Mouse (Mus musculus): Measurements from ENCODE around the gene Foxo3. TPM values are rescaled to one million over a fixed set of nuclear protein-coding genes. Genes with fewer than 3 reads are reported as not detected.

Gene Foxo3
- polyA plus RNA-seq (2016; fragmentation: Nextera tagmentation; extraction: Ambion mirVana): 2.5 and 3.0 TPM in 2 replicates

- peaks cover 39% of the 10 kb centered on the region for H3K4me1 ChIP-seq (replicated peaks)
- no peaks in the 10 kb centered on the region for H3K36me3 ChIP-seq
- peak within 1 kb of the TSS; percentile 85 for H3K4me3 ChIP-seq
- peaks cover 42% of the 10 kb centered on the region for H3K27me3 ChIP-seq (ENCODE audit: insufficient read depth, poor library complexity, severe bottlenecking)
- peak; percentile 87 for DNase-seq (ENCODE audit: low spot score)
- no peaks in the 10 kb centered on the region for H3K9me3 ChIP-seq
- H3K27ac ChIP-seq: peak within 1 kb of the TSS; percentile 91
- WGBS: under 1% methylated on average over 87 of the region's 88 CpGs
These were observed at the start of gene Foxo3 for GRCm38 (mm10) chr10:42276507-42277345. TSS of gene Foxo3 (minus strand) at chr10:42276755.

- no peak overlapping the region for H3K4me3 ChIP-seq
- no peaks in the 10 kb centered on the region for H3K4me1 ChIP-seq (replicated peaks)
- DNase-seq (ENCODE audit: low spot score): no peak
- H3K27ac ChIP-seq: no peak overlapping the region
- H3K27me3 ChIP-seq (ENCODE audit: insufficient read depth, poor library complexity, severe bottlenecking): no peaks in the 10 kb centered on the region
- no peaks in the 10 kb centered on the region for H3K36me3 ChIP-seq
- no peaks in the 10 kb centered on the region for H3K9me3 ChIP-seq
- 83% methylated on average over 10 of the region's 10 CpGs for WGBS
These were observed 48.8 kb upstream of the Foxo3 start for GRCm38 (mm10) chr10:42325305-42325704.

- no peaks in the 10 kb centered on the region for H3K36me3 ChIP-seq
- no peaks in the 10 kb centered on the region for H3K4me1 ChIP-seq (replicated peaks)
- H3K27ac ChIP-seq: no peak overlapping the region
- no peaks in the 10 kb centered on the region for H3K9me3 ChIP-seq
- no peak overlapping the region for H3K4me3 ChIP-seq
- H3K27me3 ChIP-seq (ENCODE audit: insufficient read depth, poor library complexity, severe bottlenecking): no peaks in the 10 kb centered on the region
- no peak for DNase-seq (ENCODE audit: low spot score)
These were observed 47.4 kb upstream of the Foxo3 start for GRCm38 (mm10) chr10:42323978-42324377.

GRCm38 (mm10) chr10:42313222-42313786, 36.7 kb upstream of the Foxo3 start:
- 90% methylated on average over 22 of the region's 22 CpGs for WGBS
- no peak for DNase-seq (ENCODE audit: low spot score)
- Histone ChIP-seq H3K9me3 (no peaks in the 10 kb centered on the region), H3K4me1 (replicated peaks) (peaks cover 4% of the 10 kb centered on the region; the same call in 1 of the 2 replicates), H3K4me3 (no peak overlapping the region), H3K36me3 (no peaks in the 10 kb centered on the region), H3K27me3 (ENCODE audit: insufficient read depth, poor library complexity, severe bottlenecking) (peaks cover 18% of the 10 kb centered on the region), H3K27ac (no peak overlapping the region)

GRCm38 (mm10) chr10:42312557-42312956, 36.0 kb upstream of the Foxo3 start:
- Histone ChIP-seq H3K27ac (no peak overlapping the region), H3K9me3 (no peaks in the 10 kb centered on the region), H3K4me1 (replicated peaks) (peaks cover 8% of the 10 kb centered on the region; the same call in 1 of the 2 replicates), H3K27me3 (ENCODE audit: insufficient read depth, poor library complexity, severe bottlenecking) (peaks cover 24% of the 10 kb centered on the region), H3K36me3 (no peaks in the 10 kb centered on the region), H3K4me3 (no peak overlapping the region)
- WGBS: 58% methylated on average over 1 of the region's 1 CpGs
- no peak for DNase-seq (ENCODE audit: low spot score)

GRCm38 (mm10) chr10:42308687-42308987, 32.1 kb upstream of the Foxo3 start:
- Histone ChIP-seq H3K4me3 (peak overlapping the region; percentile 39), H3K9me3 (no peaks in the 10 kb centered on the region), H3K27ac (no peak overlapping the region), H3K27me3 (ENCODE audit: insufficient read depth, poor library complexity, severe bottlenecking) (peaks cover 40% of the 10 kb centered on the region), H3K36me3 (no peaks in the 10 kb centered on the region), H3K4me1 (replicated peaks) (peaks cover 8% of the 10 kb centered on the region; the same call in 1 of the 2 replicates)
- DNase-seq (ENCODE audit: low spot score): no peak
- WGBS: 28% methylated on average over 8 of the region's 8 CpGs

GRCm38 (mm10) chr10:42307980-42308686, 31.6 kb upstream of the Foxo3 start:
- H3K27me3 ChIP-seq (ENCODE audit: insufficient read depth, poor library complexity, severe bottlenecking): peaks cover 40% of the 10 kb centered on the region
- WGBS: 9% methylated on average over 20 of the region's 20 CpGs
- no peaks in the 10 kb centered on the region for H3K36me3 ChIP-seq
- DNase-seq (ENCODE audit: low spot score): peak; percentile 85
- peak overlapping the region; percentile 39 for H3K4me3 ChIP-seq
- no peak overlapping the region for H3K27ac ChIP-seq
- H3K4me1 ChIP-seq (replicated peaks): peaks cover 8% of the 10 kb centered on the region; the same call in 1 of the 2 replicates
- no peaks in the 10 kb centered on the region for H3K9me3 ChIP-seq

- 86% methylated on average over 8 of the region's 8 CpGs for WGBS
These were observed 29.9 kb upstream of the Foxo3 start for GRCm38 (mm10) chr10:42306422-42306821.

GRCm38 (mm10) chr10:42300805-42301204, 24.2 kb upstream of the Foxo3 start:
- no peaks in the 10 kb centered on the region for H3K9me3 ChIP-seq
- no peak for DNase-seq (ENCODE audit: low spot score)
- no peaks in the 10 kb centered on the region for H3K36me3 ChIP-seq
- no peak overlapping the region for H3K27ac ChIP-seq
- H3K4me1 ChIP-seq (replicated peaks): no peaks in the 10 kb centered on the region
- 68% methylated on average over 4 of the region's 4 CpGs for WGBS
- peaks cover 3% of the 10 kb centered on the region; the same call in 1 of the 2 replicates for H3K27me3 ChIP-seq (ENCODE audit: insufficient read depth, poor library complexity, severe bottlenecking)
- H3K4me3 ChIP-seq: no peak overlapping the region

More at GRCm38 (mm10) chr10:42306422-42306821, 29.9 kb upstream of the Foxo3 start:
- Histone ChIP-seq H3K36me3 (no peaks in the 10 kb centered on the region), H3K4me3 (no peak overlapping the region), H3K27me3 (ENCODE audit: insufficient read depth, poor library complexity, severe bottlenecking) (peaks cover 40% of the 10 kb centered on the region), H3K27ac (no peak overlapping the region), H3K9me3 (no peaks in the 10 kb centered on the region), H3K4me1 (replicated peaks) (peaks cover 8% of the 10 kb centered on the region; the same call in 1 of the 2 replicates)
- no peak for DNase-seq (ENCODE audit: low spot score)

GRCm38 (mm10) chr10:42299967-42300366, 23.4 kb upstream of the Foxo3 start:
- DNase-seq (ENCODE audit: low spot score): no peak
- H3K27me3 ChIP-seq (ENCODE audit: insufficient read depth, poor library complexity, severe bottlenecking): peaks cover 3% of the 10 kb centered on the region; the same call in 1 of the 2 replicates
- no peaks in the 10 kb centered on the region for H3K9me3 ChIP-seq
- no peak overlapping the region for H3K4me3 ChIP-seq
- WGBS: 78% methylated on average over 7 of the region's 7 CpGs
- no peaks in the 10 kb centered on the region for H3K4me1 ChIP-seq (replicated peaks)
- H3K27ac ChIP-seq: no peak overlapping the region
- no peaks in the 10 kb centered on the region for H3K36me3 ChIP-seq

GRCm38 (mm10) chr10:42299426-42299825, 22.9 kb upstream of the Foxo3 start:
- DNase-seq (ENCODE audit: low spot score): no peak
- no peaks in the 10 kb centered on the region for H3K27me3 ChIP-seq (ENCODE audit: insufficient read depth, poor library complexity, severe bottlenecking)
- H3K27ac ChIP-seq: no peak overlapping the region
- H3K4me1 ChIP-seq (replicated peaks): no peaks in the 10 kb centered on the region
- H3K36me3 ChIP-seq: no peaks in the 10 kb centered on the region
- WGBS: 80% methylated on average over 6 of the region's 6 CpGs
- H3K4me3 ChIP-seq: no peak overlapping the region
- H3K9me3 ChIP-seq: no peaks in the 10 kb centered on the region

- 83% methylated on average over 1 of the region's 1 CpGs for WGBS
These were observed 21.4 kb upstream of the Foxo3 start for GRCm38 (mm10) chr10:42297954-42298353.

GRCm38 (mm10) chr10:42297109-42297508, 20.6 kb upstream of the Foxo3 start:
- WGBS: 81% methylated on average over 2 of the region's 2 CpGs
- Histone ChIP-seq H3K4me1 (replicated peaks) (no peaks in the 10 kb centered on the region), H3K27ac (no peak overlapping the region), H3K36me3 (no peaks in the 10 kb centered on the region), H3K4me3 (no peak overlapping the region), H3K27me3 (ENCODE audit: insufficient read depth, poor library complexity, severe bottlenecking) (no peaks in the 10 kb centered on the region), H3K9me3 (no peaks in the 10 kb centered on the region)
- DNase-seq (ENCODE audit: low spot score): no peak

More at GRCm38 (mm10) chr10:42297954-42298353, 21.4 kb upstream of the Foxo3 start:
- DNase-seq (ENCODE audit: low spot score): no peak
- Histone ChIP-seq H3K4me3 (no peak overlapping the region), H3K27ac (no peak overlapping the region), H3K27me3 (ENCODE audit: insufficient read depth, poor library complexity, severe bottlenecking) (no peaks in the 10 kb centered on the region), H3K36me3 (no peaks in the 10 kb centered on the region), H3K4me1 (replicated peaks) (no peaks in the 10 kb centered on the region), H3K9me3 (no peaks in the 10 kb centered on the region)
